Mouse (Mus musculus): ENCODE measurements around the gene Mier3. TPM values are rescaled to one million over a fixed set of nuclear protein-coding genes. Genes with fewer than 3 reads are reported as not detected.

Gene Mier3
- polyA plus RNA-seq, 1 experiment from 2014 or later: 14.0 TPM

DNA sequence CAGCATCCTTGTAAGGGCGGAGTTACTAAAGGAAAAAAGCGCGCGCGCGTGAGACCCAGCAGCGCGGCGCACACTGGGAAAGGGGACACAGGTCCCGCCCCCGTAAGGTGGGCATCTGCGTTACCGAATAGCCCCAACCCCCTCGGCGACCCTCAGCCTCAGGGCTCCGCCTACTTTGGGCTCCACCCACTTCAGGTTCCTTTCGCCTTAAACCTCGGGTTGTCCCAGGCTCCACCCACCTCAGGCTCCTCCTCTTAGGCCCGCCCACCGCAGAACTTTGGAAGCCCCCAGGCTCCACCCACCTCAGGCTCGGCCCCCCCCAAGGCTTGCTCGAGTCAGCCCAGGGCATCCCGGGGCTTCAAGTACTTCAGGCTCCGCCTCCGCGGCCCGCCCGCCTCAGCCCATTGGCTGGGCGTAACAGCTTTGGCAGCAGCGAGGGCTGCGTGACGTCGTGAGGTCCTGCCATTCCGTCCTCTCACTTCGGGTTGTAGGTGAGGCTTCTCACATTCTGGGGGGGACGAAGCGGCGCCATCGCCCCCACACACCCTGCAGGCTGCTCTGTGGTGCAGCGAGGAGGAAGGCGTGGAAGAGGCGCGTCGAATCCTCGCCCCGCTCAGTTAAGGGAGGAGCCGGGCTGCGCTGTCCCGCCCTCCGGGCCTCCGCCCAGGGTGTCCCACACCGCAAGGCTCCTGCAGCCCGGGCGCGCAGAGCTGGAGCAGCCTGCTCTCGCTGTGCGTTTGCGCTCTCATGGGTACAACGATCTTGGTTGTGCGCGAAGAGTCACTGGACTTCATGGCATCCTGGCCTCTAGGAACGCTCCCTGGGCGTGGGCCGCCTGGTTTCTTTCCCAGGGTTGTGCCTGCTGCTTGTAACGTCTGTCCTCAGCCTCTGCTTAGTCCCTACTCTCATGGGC, 44.6 kb downstream of the Mier3 start:
- ATAC-seq (replicated peaks; ENCODE audit: extremely low read depth, insufficient read depth, low FRiP score): peak; percentile 99
- Histone ChIP-seq H3K36me3 (ENCODE audit: control insufficient read depth, insufficient read depth) (0 out of 2 replicates have a peak, but pooled peaks cover 2% of the 10 kb centered on the region), H3K9me3 (replicated peaks; ENCODE audit: control insufficient read depth, low read length) (peaks cover 5% of the 10 kb centered on the region; the same call in 1 of the 2 replicates), H3K4me3 (ENCODE audit: low read length) (peak overlapping the region; percentile 79), H3K27ac (ENCODE audit: low read length) (peak overlapping the region; percentile 96), H3K4me2 (ENCODE audit: low read depth, low read length) (peak overlapping the region; percentile 97), H3K4me1 (ENCODE audit: control insufficient read depth, insufficient read depth, low read length) (peaks cover 7% of the 10 kb centered on the region), H3K9ac (ENCODE audit: low read length) (peak overlapping the region; percentile 87), H3K27me3 (ENCODE audit: control insufficient read depth, insufficient read depth, low read length) (no peaks in the 10 kb centered on the region)
- under 1% methylated on average over 65 of the region's 65 CpGs for WGBS

DNA sequence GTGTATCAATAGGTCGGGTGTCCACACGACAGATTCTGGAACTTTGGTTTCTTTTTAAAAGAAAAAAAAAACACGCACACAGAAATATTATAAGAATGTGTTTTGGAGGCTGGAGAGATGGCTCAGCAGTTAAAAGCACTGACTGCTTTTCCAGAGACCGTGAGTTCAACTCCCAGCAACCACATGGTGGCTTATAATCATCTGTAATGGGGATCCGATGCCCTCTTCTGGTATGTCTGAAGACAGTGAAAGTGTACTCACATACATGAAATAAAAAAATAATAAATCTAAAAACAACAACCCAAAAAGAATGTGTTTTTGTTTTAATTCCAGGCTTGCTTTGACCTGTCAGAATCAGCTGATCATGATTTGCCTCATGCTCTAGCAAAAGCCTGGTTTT, 46.1 kb downstream of the Mier3 start:
- H3K27ac ChIP-seq (ENCODE audit: low read length): no peak overlapping the region
- H3K9me3 ChIP-seq (replicated peaks; ENCODE audit: control insufficient read depth, low read length): peaks cover 5% of the 10 kb centered on the region; the same call in 1 of the 2 replicates
- no peaks in the 10 kb centered on the region for H3K27me3 ChIP-seq (ENCODE audit: control insufficient read depth, insufficient read depth, low read length)
- no peak for ATAC-seq (replicated peaks; ENCODE audit: extremely low read depth, insufficient read depth, low FRiP score)
- H3K36me3 ChIP-seq (ENCODE audit: control insufficient read depth, insufficient read depth): 0 out of 2 replicates have a peak, but pooled peaks cover 2% of the 10 kb centered on the region
- no peak overlapping the region for H3K4me2 ChIP-seq (ENCODE audit: low read depth, low read length)
- no peak overlapping the region for H3K9ac ChIP-seq (ENCODE audit: low read length)
- peaks cover 7% of the 10 kb centered on the region for H3K4me1 ChIP-seq (ENCODE audit: control insufficient read depth, insufficient read depth, low read length)
- H3K4me3 ChIP-seq (ENCODE audit: low read length): no peak overlapping the region
- 96% methylated on average over 5 of the region's 5 CpGs for WGBS

DNA sequence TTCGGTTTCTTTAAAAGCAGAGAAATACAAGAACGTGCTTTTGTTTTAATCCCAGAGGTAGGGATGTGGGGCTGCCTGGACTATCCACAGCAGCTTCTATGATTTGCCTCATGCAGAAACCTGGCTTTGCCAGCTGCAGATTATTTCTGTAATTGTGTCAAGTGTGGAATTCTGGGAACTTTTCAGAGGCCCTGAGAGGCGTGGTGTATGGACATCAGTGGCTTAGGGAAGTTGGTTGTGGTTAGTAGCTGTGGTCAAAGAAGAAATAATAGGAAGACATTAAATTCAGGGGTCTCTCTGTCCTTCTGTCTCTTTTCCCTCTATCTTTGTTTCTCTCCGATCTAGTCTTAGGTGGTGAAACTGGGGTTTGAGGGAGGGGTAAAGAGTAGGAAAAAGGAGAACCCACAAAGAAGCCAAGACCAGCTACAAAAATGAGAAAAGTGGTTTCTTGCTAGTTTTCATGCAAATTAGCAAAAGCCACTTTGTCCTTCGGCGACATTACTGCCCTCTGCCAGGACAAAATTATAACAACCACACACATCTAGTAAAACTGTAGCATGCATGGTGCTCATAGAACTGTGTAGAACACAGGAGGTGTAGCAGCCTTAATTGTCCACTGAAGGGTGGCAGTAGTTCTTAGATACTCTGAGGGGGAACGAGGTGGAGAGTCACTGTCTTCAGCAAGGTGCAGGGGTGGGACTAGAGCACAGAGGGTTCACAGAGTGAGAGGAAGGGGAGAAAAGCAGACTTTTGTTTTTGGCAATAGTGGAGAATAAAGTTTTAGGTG, 60.6 kb downstream of the Mier3 start:
- no peak; the same call in 1 of the 2 replicates for ATAC-seq (replicated peaks; ENCODE audit: extremely low read depth, insufficient read depth, low FRiP score)
- Histone ChIP-seq H3K9ac (ENCODE audit: low read length) (no peak overlapping the region), H3K27me3 (ENCODE audit: control insufficient read depth, insufficient read depth, low read length) (no peaks in the 10 kb centered on the region), H3K4me3 (ENCODE audit: low read length) (no peak overlapping the region), H3K4me2 (ENCODE audit: low read depth, low read length) (no peak overlapping the region), H3K9me3 (replicated peaks; ENCODE audit: control insufficient read depth, low read length) (peaks cover 3% of the 10 kb centered on the region; the same call in 1 of the 2 replicates), H3K27ac (ENCODE audit: low read length) (no peak overlapping the region), H3K4me1 (ENCODE audit: control insufficient read depth, insufficient read depth, low read length) (no peaks in the 10 kb centered on the region), H3K36me3 (ENCODE audit: control insufficient read depth, insufficient read depth) (no peaks in the 10 kb centered on the region)
- 73% methylated on average over 7 of the region's 7 CpGs for WGBS

DNA sequence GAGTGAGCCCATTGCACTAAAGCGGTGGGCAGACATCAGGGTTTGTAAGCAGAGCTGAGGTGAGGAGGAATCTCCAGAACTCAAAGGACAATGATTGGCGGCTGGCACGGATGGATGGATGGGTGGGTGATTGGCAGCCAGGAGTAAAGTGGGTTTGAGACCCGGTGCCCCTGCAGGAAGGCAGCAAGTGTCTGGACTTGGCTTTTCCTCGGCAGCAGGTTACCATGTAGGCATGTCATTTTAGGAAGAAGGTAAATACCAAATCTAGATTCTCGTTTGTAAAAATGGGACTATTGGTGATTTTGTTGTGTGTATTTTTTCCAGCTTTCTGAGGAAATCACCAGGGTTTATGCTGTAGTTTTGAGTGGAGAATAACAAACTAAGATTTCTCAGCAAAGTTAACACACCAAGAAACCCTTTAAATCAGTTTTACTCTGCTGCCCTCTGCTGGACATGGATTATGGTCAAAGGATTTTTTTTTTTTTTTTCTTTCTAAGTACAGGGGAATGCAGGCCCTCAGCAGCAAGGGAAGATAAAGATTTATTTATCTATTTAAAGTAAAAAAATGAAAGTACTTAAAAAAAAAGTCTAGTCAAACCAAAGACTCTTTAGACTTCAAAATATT, 61.3 kb downstream of the Mier3 start:
- Histone ChIP-seq H3K4me3 (ENCODE audit: low read length) (no peak overlapping the region), H3K27me3 (ENCODE audit: control insufficient read depth, insufficient read depth, low read length) (no peaks in the 10 kb centered on the region), H3K9me3 (replicated peaks; ENCODE audit: control insufficient read depth, low read length) (peaks cover 3% of the 10 kb centered on the region; the same call in 1 of the 2 replicates), H3K4me1 (ENCODE audit: control insufficient read depth, insufficient read depth, low read length) (no peaks in the 10 kb centered on the region), H3K4me2 (ENCODE audit: low read depth, low read length) (no peak overlapping the region), H3K9ac (ENCODE audit: low read length) (no peak overlapping the region), H3K27ac (ENCODE audit: low read length) (no peak overlapping the region), H3K36me3 (ENCODE audit: control insufficient read depth, insufficient read depth) (no peaks in the 10 kb centered on the region)
- 55% methylated on average over 6 of the region's 6 CpGs for WGBS
- no peak for ATAC-seq (replicated peaks; ENCODE audit: extremely low read depth, insufficient read depth, low FRiP score)

DNA sequence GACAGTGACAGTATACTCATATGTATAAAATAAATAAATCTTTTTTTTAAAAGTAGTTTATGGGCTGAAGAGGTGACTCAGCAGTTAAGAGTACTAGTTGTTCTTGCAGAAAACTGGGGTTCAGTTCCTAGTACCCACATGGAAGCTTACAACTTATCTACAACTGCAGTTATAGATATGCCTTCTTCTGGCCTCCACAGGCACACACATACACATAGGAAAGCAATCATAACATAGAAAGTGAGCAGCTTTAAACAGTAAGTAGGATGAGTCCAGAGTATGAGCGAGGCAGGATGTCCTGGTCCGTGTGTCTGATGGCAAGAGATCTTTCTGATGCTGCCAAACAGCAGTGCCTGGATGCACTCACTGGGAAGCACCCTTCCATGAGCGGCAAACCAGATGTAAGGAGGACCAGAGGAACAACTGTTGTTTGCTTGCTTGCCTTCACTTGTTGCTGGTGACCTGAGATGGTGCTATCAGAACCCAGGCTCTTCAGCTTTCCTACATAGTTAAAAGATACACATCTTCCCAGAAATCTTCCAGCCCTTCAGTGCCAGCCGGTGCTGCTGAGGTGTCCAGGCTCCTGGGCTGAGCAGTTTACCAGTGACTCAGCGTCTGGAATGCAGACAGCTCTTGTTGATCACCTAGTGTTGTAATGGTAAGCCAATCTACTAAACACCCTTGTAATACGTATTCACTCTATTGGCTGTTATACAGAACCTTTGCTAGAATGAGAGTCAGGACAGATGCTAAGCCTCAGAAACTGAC, 63.6 kb downstream of the Mier3 start:
- Histone ChIP-seq H3K9me3 (replicated peaks; ENCODE audit: control insufficient read depth, low read length) (no peaks in the 10 kb centered on the region), H3K27ac (ENCODE audit: low read length) (no peak overlapping the region), H3K36me3 (ENCODE audit: control insufficient read depth, insufficient read depth) (peaks cover 15% of the 10 kb centered on the region), H3K9ac (ENCODE audit: low read length) (no peak overlapping the region), H3K4me1 (ENCODE audit: control insufficient read depth, insufficient read depth, low read length) (no peaks in the 10 kb centered on the region), H3K4me3 (ENCODE audit: low read length) (no peak overlapping the region), H3K27me3 (ENCODE audit: control insufficient read depth, insufficient read depth, low read length) (no peaks in the 10 kb centered on the region), H3K4me2 (ENCODE audit: low read depth, low read length) (no peak overlapping the region)
- 56% methylated on average over 6 of the region's 6 CpGs for WGBS
- no peak for ATAC-seq (replicated peaks; ENCODE audit: extremely low read depth, insufficient read depth, low FRiP score)

DNA sequence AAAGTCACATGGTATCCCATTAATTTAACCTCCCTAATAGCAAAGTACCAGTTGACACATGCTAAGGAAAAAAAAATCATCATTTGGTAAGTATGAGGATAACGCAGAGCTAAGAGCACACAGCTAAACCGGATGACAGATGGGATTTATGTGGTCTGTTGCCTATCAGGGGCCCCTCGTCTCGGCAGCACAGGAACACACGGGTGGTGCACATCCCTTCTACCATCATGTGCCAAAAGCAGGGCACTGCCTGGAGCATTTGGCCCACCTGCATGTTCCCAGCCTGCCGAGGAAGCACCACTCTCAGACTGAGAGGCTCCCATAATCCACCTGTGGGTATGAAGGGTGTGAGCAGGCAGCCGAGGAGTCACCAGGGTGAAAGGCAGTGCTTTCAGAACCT, 64.4 kb downstream of the Mier3 start:
- 66% methylated on average over 7 of the region's 7 CpGs for WGBS
- Histone ChIP-seq H3K27me3 (ENCODE audit: control insufficient read depth, insufficient read depth, low read length) (no peaks in the 10 kb centered on the region), H3K9ac (ENCODE audit: low read length) (no peak overlapping the region), H3K4me3 (ENCODE audit: low read length) (no peak overlapping the region), H3K4me2 (ENCODE audit: low read depth, low read length) (no peak overlapping the region), H3K36me3 (ENCODE audit: control insufficient read depth, insufficient read depth) (peaks cover 22% of the 10 kb centered on the region), H3K4me1 (ENCODE audit: control insufficient read depth, insufficient read depth, low read length) (no peaks in the 10 kb centered on the region), H3K27ac (ENCODE audit: low read length) (no peak overlapping the region), H3K9me3 (replicated peaks; ENCODE audit: control insufficient read depth, low read length) (no peaks in the 10 kb centered on the region)
- no peak for ATAC-seq (replicated peaks; ENCODE audit: extremely low read depth, insufficient read depth, low FRiP score)

DNA sequence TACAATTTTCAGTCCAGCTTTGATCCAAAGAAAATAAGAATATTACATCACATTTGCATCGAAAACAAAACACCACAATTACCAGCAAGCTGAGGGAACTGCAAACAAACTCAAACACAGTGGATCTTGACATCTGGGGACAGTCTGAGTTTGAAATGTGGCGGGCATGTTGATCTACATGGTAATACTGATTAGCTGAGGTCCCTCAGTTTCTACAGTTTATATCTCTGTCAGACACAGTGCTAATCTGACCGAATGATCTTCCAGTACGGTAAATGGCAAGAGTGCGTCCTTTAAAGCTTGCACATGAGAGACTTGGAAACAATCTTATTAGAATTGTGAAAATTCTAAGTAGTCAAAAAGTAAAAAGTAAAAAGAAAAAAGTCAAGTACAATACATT, 66.1 kb downstream of the Mier3 start:
- Histone ChIP-seq H3K36me3 (ENCODE audit: control insufficient read depth, insufficient read depth) (peaks cover 33% of the 10 kb centered on the region), H3K9ac (ENCODE audit: low read length) (no peak overlapping the region), H3K4me3 (ENCODE audit: low read length) (no peak overlapping the region), H3K27ac (ENCODE audit: low read length) (no peak overlapping the region), H3K4me2 (ENCODE audit: low read depth, low read length) (no peak overlapping the region), H3K4me1 (ENCODE audit: control insufficient read depth, insufficient read depth, low read length) (no peaks in the 10 kb centered on the region), H3K27me3 (ENCODE audit: control insufficient read depth, insufficient read depth, low read length) (no peaks in the 10 kb centered on the region), H3K9me3 (replicated peaks; ENCODE audit: control insufficient read depth, low read length) (no peaks in the 10 kb centered on the region)
- ATAC-seq (replicated peaks; ENCODE audit: extremely low read depth, insufficient read depth, low FRiP score): no peak
- 95% methylated on average over 5 of the region's 5 CpGs for WGBS

DNA sequence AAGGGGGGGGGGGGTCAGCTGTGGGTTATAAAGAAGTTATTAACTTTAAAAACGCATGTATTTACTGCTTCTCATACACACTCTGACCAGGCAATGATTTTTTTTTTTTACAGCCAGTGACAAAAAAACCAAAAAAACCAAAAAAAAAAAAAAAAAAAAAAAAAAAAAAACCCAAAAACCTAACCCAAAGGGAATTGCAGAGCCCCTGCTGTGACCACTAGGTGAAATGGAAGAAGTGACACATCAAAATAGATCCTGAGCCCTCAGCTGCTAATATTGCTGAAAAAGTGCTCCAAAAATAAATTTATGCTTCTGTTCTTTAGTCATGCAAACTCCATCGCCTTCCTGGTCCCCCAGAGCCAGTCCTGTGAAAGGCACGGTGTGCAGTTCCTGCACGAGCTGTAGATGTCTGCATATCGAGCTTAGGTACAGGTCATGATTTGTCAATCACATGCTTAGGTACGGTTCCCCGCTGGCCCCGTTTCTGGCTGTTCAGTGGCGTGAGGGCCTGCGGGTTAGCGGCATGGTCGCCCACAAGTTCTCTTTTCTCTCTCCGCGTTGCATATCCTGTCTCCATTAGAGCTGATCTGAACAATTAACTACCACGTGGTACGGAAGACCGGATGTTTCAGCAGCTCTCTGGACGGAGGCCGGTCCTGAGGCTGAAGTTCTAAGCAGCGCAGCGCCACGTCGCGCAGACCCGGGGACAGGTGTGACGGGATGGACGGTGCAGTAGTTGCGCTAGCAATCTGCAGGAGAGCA, 67.7 kb downstream of the Mier3 start:
- Histone ChIP-seq H3K27ac (ENCODE audit: low read length) (no peak overlapping the region), H3K36me3 (ENCODE audit: control insufficient read depth, insufficient read depth) (peaks cover 48% of the 10 kb centered on the region), H3K27me3 (ENCODE audit: control insufficient read depth, insufficient read depth, low read length) (no peaks in the 10 kb centered on the region), H3K4me1 (ENCODE audit: control insufficient read depth, insufficient read depth, low read length) (no peaks in the 10 kb centered on the region), H3K9me3 (replicated peaks; ENCODE audit: control insufficient read depth, low read length) (no peaks in the 10 kb centered on the region), H3K4me3 (ENCODE audit: low read length) (no peak overlapping the region), H3K4me2 (ENCODE audit: low read depth, low read length) (no peak overlapping the region), H3K9ac (ENCODE audit: low read length) (no peak overlapping the region)
- WGBS: 93% methylated on average over 28 of the region's 28 CpGs
- no peak for ATAC-seq (replicated peaks; ENCODE audit: extremely low read depth, insufficient read depth, low FRiP score)
